ENCODE assay signal across 7 mouse cellular contexts in genomic region chr14:101640153-101640843, GRCm38 (mm10). TPM values are rescaled to one million over a fixed set of nuclear protein-coding genes. Genes with fewer than 3 reads are reported as not detected.
DNase-seq lines count a peak whose midpoint lies in the region; ATAC-seq lines count a peak whose summit lies in the region.

Commd6 (minus strand) TSS chr14:101640686.

- peak within 1 kb of the TSS; percentile 87 for H3K4me3 ChIP-seq in intestine, embryonic 15.5 days (replicated peaks)
- H3K4me3 ChIP-seq in midbrain, embryonic 10.5 days: peak within 1 kb of the TSS; percentile 82

- peak within 1 kb of the TSS; percentile 81 for H3K9ac ChIP-seq in intestine, embryonic 15.5 days

- H3K27ac ChIP-seq in intestine, embryonic 15.5 days: peak within 1 kb of the TSS; percentile 81
- peak within 1 kb of the TSS; percentile 95 for H3K27ac ChIP-seq in midbrain, embryonic 10.5 days (replicated peaks)

- intact Hi-C loops in gastrocnemius, postnatal 36 days (cut with DNase I): no loop called here
- intact Hi-C loops in left cerebral cortex, postnatal 25 days (cut with DNase I): no loop called here

- under 1% methylated on average over 39 of the region's 39 CpGs for WGBS in intestine, embryonic 15.5 days
- WGBS in midbrain, embryonic 10.5 days: under 1% methylated on average over 39 of the region's 39 CpGs

- peak; percentile 82 to 84 for DNase-seq in adrenal gland, adult 18-20 months (ENCODE audit: low spot score in 2 of 2)
- peak; percentile 94 for DNase-seq in embryo, embryonic 11 days
- peak; percentile 81 to 89 for DNase-seq in gastrocnemius, postnatal 36 days
- peak; percentile 91 to 97 for DNase-seq in left cerebral cortex, postnatal 25 days (ENCODE audit: low spot score in 2 of 2)
- peak; percentile 90 for DNase-seq in midbrain, embryonic 10.5 days (ENCODE audit: low spot score)
- peak; percentile 86 for DNase-seq in right cerebral cortex, postnatal 4 days

- no peaks in the 10 kb centered on the region for H3K27me3 ChIP-seq in intestine, embryonic 15.5 days (replicated peaks)
- no peaks in the 10 kb centered on the region for H3K27me3 ChIP-seq in midbrain, embryonic 10.5 days (ENCODE audit: low read depth, poor library complexity, severe bottlenecking)

- 0 out of 2 replicates have a peak, but pooled peaks cover 3% of the 10 kb centered on the region for H3K4me1 ChIP-seq in intestine, embryonic 15.5 days (replicated peaks)
- peaks cover 12% of the 10 kb centered on the region for H3K4me1 ChIP-seq in midbrain, embryonic 10.5 days

- H3K9me3 ChIP-seq in intestine, embryonic 15.5 days: no peaks in the 10 kb centered on the region
- H3K9me3 ChIP-seq in midbrain, embryonic 10.5 days (replicated peaks): no peaks in the 10 kb centered on the region

- peak within 1 kb of the TSS; percentile 62 for H3K4me2 ChIP-seq in intestine, embryonic 15.5 days (replicated peaks)

- ATAC-seq in intestine, embryonic 15.5 days: peak; percentile 98

- H3K36me3 ChIP-seq in intestine, embryonic 15.5 days: no peaks in the 10 kb centered on the region
- H3K36me3 ChIP-seq in midbrain, embryonic 10.5 days: peaks cover 5% of the 10 kb centered on the region

RNA-seq across cellular contexts. Expression of gene Commd6, which starts in this region (rescaled TPM):
- 10 to 100 TPM; 91.2 to 92.7 TPM for total RNA-seq in adrenal gland, adult 18-20 months (2021)
- total RNA-seq in gastrocnemius, postnatal 36 days (2021): 10 to 100 TPM in 1 of 2 experiments, 1 to 10 TPM in 1; 9.5 to 14.2 TPM
- 136 and 137 TPM in 2 replicates for polyA plus RNA-seq in intestine, embryonic 15.5 days (2015; fragmentation: Nextera tagmentation; extraction: Ambion mirVana)
- total RNA-seq in left cerebral cortex, postnatal 25 days (2021): 10 to 100 TPM; 62.6 to 65.7 TPM
- polyA plus RNA-seq in midbrain, embryonic 10.5 days (2016; fragmentation: Nextera tagmentation; extraction: Ambion mirVana): 113 TPM in 2 replicates

Comparison
In these comparisons a context has a peak if more than half of its experiments do, and no peak if none do; other contexts are left out.
1. Peak in every context shown above with its lines: DNase-seq, ATAC-seq, H3K4me3 ChIP-seq and H3K27ac ChIP-seq.
2. RNA of gene Commd6 (total RNA-seq): 91.2 to 92.7 TPM in adrenal gland, adult 18-20 months and 62.6 to 65.7 TPM in left cerebral cortex, postnatal 25 days; 9.5 to 14.2 TPM in gastrocnemius, postnatal 36 days; every median in the first group is over 4 times any median in the second.